In genomic region chr17:74341151-74341550, GRCm38 (mm10) we compare ENCODE assay signal across 9 mouse cellular contexts. TPM values are rescaled to one million over a fixed set of nuclear protein-coding genes. Genes with fewer than 3 reads are reported as not detected.
A peak's percentile ranks its signal among the peaks of the same experiment; 100 is the strongest.
DNase-seq lines count a peak whose midpoint lies in the region; ATAC-seq lines count a peak whose summit lies in the region.
"Had no signal": no experiment of that assay in that cellular context is flagged by ENCODE, and none has a peak within 500 bp of the region (broad histone marks: within the 10 kb centered on the region; RNA-seq: fewer than 3 reads in every experiment).

No protein-coding gene starts in this region.

- 67% methylated on average over 5 of the region's 5 CpGs for WGBS in lung, embryonic 15.5 days
- 76% methylated on average over 5 of the region's 5 CpGs for WGBS in liver, embryonic 11.5 days
- WGBS in stomach, embryonic 14.5 days, result 56% methylated on average over 5 of the region's 5 CpGs

- peak overlapping the region; percentile 75; the same call in 1 of the 2 replicates for H3K4me3 ChIP-seq in lung, embryonic 15.5 days
- H3K4me3 ChIP-seq in liver, embryonic 11.5 days (ENCODE audit: low read depth, low read length), result no peak overlapping the region; the same call in 1 of the 2 replicates
- no peak overlapping the region for H3K4me3 ChIP-seq in stomach, embryonic 14.5 days (ENCODE audit: low read depth, low read length)

- no peak for ATAC-seq in lung, embryonic 15.5 days (ENCODE audit: borderline replicate concordance, extremely low read depth, low FRiP score, low TSS enrichment)
- no peak for ATAC-seq in liver, embryonic 11.5 days (replicated peaks; ENCODE audit: low FRiP score)
- no peak for ATAC-seq in stomach, embryonic 14.5 days (ENCODE audit: insufficient number of reproducible peaks, insufficient read depth, low FRiP score, low read depth)

- H3K36me3 ChIP-seq in lung, embryonic 15.5 days, result no peaks in the 10 kb centered on the region
- peaks cover 5% of the 10 kb centered on the region; the same call in 1 of the 2 replicates for H3K36me3 ChIP-seq in liver, embryonic 11.5 days (ENCODE audit: control insufficient read depth, insufficient read depth, low read length)
- no peaks in the 10 kb centered on the region for H3K36me3 ChIP-seq in stomach, embryonic 14.5 days (ENCODE audit: control insufficient read depth, insufficient read depth, low read length)

- H3K9ac ChIP-seq in lung, embryonic 15.5 days, result no peak overlapping the region
- H3K9ac ChIP-seq in liver, embryonic 11.5 days (ENCODE audit: low read depth, low read length), result no peak overlapping the region
- H3K9ac ChIP-seq in stomach, embryonic 14.5 days (replicated peaks; ENCODE audit: low read depth, low read length), result no peak overlapping the region

- H3K4me1 ChIP-seq in lung, embryonic 15.5 days, result peaks cover 32% of the 10 kb centered on the region
- peaks cover 23% of the 10 kb centered on the region for H3K4me1 ChIP-seq in liver, embryonic 11.5 days (replicated peaks; ENCODE audit: control insufficient read depth, insufficient read depth, low read length)
- peaks cover 25% of the 10 kb centered on the region for H3K4me1 ChIP-seq in stomach, embryonic 14.5 days (ENCODE audit: control insufficient read depth, insufficient read depth, low read length)

- no peaks in the 10 kb centered on the region for H3K9me3 ChIP-seq in lung, embryonic 15.5 days
- no peaks in the 10 kb centered on the region for H3K9me3 ChIP-seq in liver, embryonic 11.5 days (ENCODE audit: control insufficient read depth, low read length)
- no peaks in the 10 kb centered on the region for H3K9me3 ChIP-seq in stomach, embryonic 14.5 days (ENCODE audit: control insufficient read depth, low read depth, low read length)

- H3K27ac ChIP-seq in lung, embryonic 15.5 days, result no peak overlapping the region
- H3K27ac ChIP-seq in liver, embryonic 11.5 days (ENCODE audit: low read depth, low read length), result no peak overlapping the region
- no peak overlapping the region for H3K27ac ChIP-seq in stomach, embryonic 14.5 days (ENCODE audit: low read length)
- H3K27ac ChIP-seq: macrophage had no signal

- peak; percentile 25 for DNase-seq in embryo, embryonic 10 days (ENCODE audit: low spot score)
- DNase-seq in embryo, embryonic 9.5 days (ENCODE audit: extremely low spot score), result no peak
- DNase-seq in lung, postnatal 25 days (ENCODE audit: low spot score), result no peak
- DNase-seq in liver, embryonic 11.5 days (ENCODE audit: low spot score), result no peak
- DNase-seq in spleen, adult 12 weeks (ENCODE audit: low spot score), result no peak
- no peak for DNase-seq in testis, postnatal 10 days (ENCODE audit: low spot score)

- no peak overlapping the region; the same call in 1 of the 2 replicates for H3K4me2 ChIP-seq in lung, embryonic 15.5 days
- H3K4me2 ChIP-seq in liver, embryonic 11.5 days, result peak overlapping the region; percentile 87
- peak overlapping the region; percentile 72 for H3K4me2 ChIP-seq in stomach, embryonic 14.5 days (replicated peaks; ENCODE audit: low read depth, low read length)

- H3K27me3 ChIP-seq in lung, embryonic 15.5 days, result no peaks in the 10 kb centered on the region
- no peaks in the 10 kb centered on the region for H3K27me3 ChIP-seq in liver, embryonic 11.5 days (replicated peaks; ENCODE audit: control insufficient read depth, insufficient read depth, low read length)
- H3K27me3 ChIP-seq in stomach, embryonic 14.5 days (ENCODE audit: control insufficient read depth, insufficient read depth, low read length), result no peaks in the 10 kb centered on the region

RNA-seq across cellular contexts. Expression of gene Spast, which starts 2.4 kb away (rescaled TPM):
- polyA plus RNA-seq in lung, embryonic 15.5 days (2015; fragmentation: Nextera tagmentation; extraction: Ambion mirVana), result 15.6 and 16.9 TPM in 2 replicates
- 15.8 and 17.7 TPM in 2 replicates for polyA plus RNA-seq in liver, embryonic 11.5 days (2014; fragmentation: Nextera tagmentation; extraction: Ambion mirVana)
- 21.0 and 21.5 TPM in 2 replicates for polyA plus RNA-seq in stomach, embryonic 14.5 days (2014; fragmentation: Nextera tagmentation; extraction: Ambion mirVana)

RNA-seq across cellular contexts. Expression of gene Dpy30, which starts 17.4 kb away (rescaled TPM):
- polyA plus RNA-seq in lung, embryonic 15.5 days (2015; fragmentation: Nextera tagmentation; extraction: Ambion mirVana), result 219 and 227 TPM in 2 replicates
- polyA plus RNA-seq in liver, embryonic 11.5 days (2014; fragmentation: Nextera tagmentation; extraction: Ambion mirVana), result 264 and 272 TPM in 2 replicates
- 213 and 215 TPM in 2 replicates for polyA plus RNA-seq in stomach, embryonic 14.5 days (2014; fragmentation: Nextera tagmentation; extraction: Ambion mirVana)

RNA-seq across cellular contexts. Expression of gene Memo1, which starts 45.8 kb away (rescaled TPM):
- 86.1 and 90.5 TPM in 2 replicates for polyA plus RNA-seq in lung, embryonic 15.5 days (2015; fragmentation: Nextera tagmentation; extraction: Ambion mirVana)
- polyA plus RNA-seq in liver, embryonic 11.5 days (2014; fragmentation: Nextera tagmentation; extraction: Ambion mirVana), result 127 and 139 TPM in 2 replicates
- 94.8 and 105 TPM in 2 replicates for polyA plus RNA-seq in stomach, embryonic 14.5 days (2014; fragmentation: Nextera tagmentation; extraction: Ambion mirVana)

RNA-seq across cellular contexts. Expression of gene Slc30a6, which starts 54.3 kb away (rescaled TPM):
- polyA plus RNA-seq in lung, embryonic 15.5 days (2015; fragmentation: Nextera tagmentation; extraction: Ambion mirVana), result 41.5 and 43.0 TPM in 2 replicates
- 35.1 and 37.9 TPM in 2 replicates for polyA plus RNA-seq in liver, embryonic 11.5 days (2014; fragmentation: Nextera tagmentation; extraction: Ambion mirVana)
- polyA plus RNA-seq in stomach, embryonic 14.5 days (2014; fragmentation: Nextera tagmentation; extraction: Ambion mirVana), result 39.4 and 41.7 TPM in 2 replicates
